Mouse (Mus musculus) cerebral cortex, adult 2 months (tissue): ENCODE measurements around the gene Ghr.

Experiments
- WGBS: fragments of 180-500 bp; shearing (Covaris S2); methylation state at CpG from one replicate; pipeline ENCODE4 v1.1.7; 2018; 5-methylcytosine and 5-hydroxymethylcytosine counted together

Gene Ghr

GRCm38 (mm10) chr15:3582807-3583636 lies at the start of gene Ghr:
Ghr (minus strand) TSS chr15:3583492.
- under 1% methylated on average over 50 of the region's 52 CpGs for WGBS

GRCm38 (mm10) chr15:3620368-3620767 lies 37.1 kb upstream of the Ghr start:
- WGBS = 90% methylated on average over 3 of the region's 3 CpGs

- 98% methylated on average over 3 of the region's 3 CpGs for WGBS
Observed at GRCm38 (mm10) chr15:3618311-3618710, 35.0 kb upstream of the Ghr start.

GRCm38 (mm10) chr15:3607951-3608350 lies 24.7 kb upstream of the Ghr start:
- 82% methylated on average over 3 of the region's 3 CpGs for WGBS

GRCm38 (mm10) chr15:3602098-3602486 lies 18.8 kb upstream of the Ghr start:
- WGBS = 97% methylated on average over 2 of the region's 2 CpGs

- 92% methylated on average over 4 of the region's 4 CpGs for WGBS
Observed at GRCm38 (mm10) chr15:3601422-3602097, 18.3 kb upstream of the Ghr start.

- WGBS = 76% methylated on average over 2 of the region's 2 CpGs
Observed at GRCm38 (mm10) chr15:3587879-3588278, 4.6 kb upstream of the Ghr start.

- 67% methylated on average over 4 of the region's 4 CpGs for WGBS
Observed at GRCm38 (mm10) chr15:3584361-3584760, 1.1 kb upstream of the Ghr start.

- WGBS = 4% methylated on average over 34 of the region's 34 CpGs
Observed at GRCm38 (mm10) chr15:3581861-3582806, 1.2 kb downstream of the Ghr start.

GRCm38 (mm10) chr15:3581337-3581736 lies 2.0 kb downstream of the Ghr start:
- WGBS = 34% methylated on average over 3 of the region's 3 CpGs

GRCm38 (mm10) chr15:3580216-3580615 lies 3.1 kb downstream of the Ghr start:
- 73% methylated on average over 2 of the region's 2 CpGs for WGBS

- 77% methylated on average over 5 of the region's 5 CpGs for WGBS
Observed at GRCm38 (mm10) chr15:3578286-3578980, 4.9 kb downstream of the Ghr start.

GRCm38 (mm10) chr15:3569178-3569903 lies 14.0 kb downstream of the Ghr start:
- 70% methylated on average over 2 of the region's 2 CpGs for WGBS

GRCm38 (mm10) chr15:3564570-3564969 lies 18.7 kb downstream of the Ghr start:
- WGBS = 79% methylated on average over 4 of the region's 4 CpGs

GRCm38 (mm10) chr15:3563929-3564516 lies 19.3 kb downstream of the Ghr start:
- 36% methylated on average over 7 of the region's 7 CpGs for WGBS

- WGBS = 98% methylated on average over 1 of the region's 1 CpGs
Observed at GRCm38 (mm10) chr15:3563473-3563872, 19.8 kb downstream of the Ghr start.

- WGBS = 95% methylated on average over 3 of the region's 3 CpGs
Observed at GRCm38 (mm10) chr15:3558524-3558923, 24.8 kb downstream of the Ghr start.

- 88% methylated on average over 2 of the region's 2 CpGs for WGBS
Observed at GRCm38 (mm10) chr15:3544289-3544688, 39.0 kb downstream of the Ghr start.

- WGBS = 74% methylated on average over 3 of the region's 3 CpGs
Observed at GRCm38 (mm10) chr15:3536309-3536900, 46.9 kb downstream of the Ghr start.

GRCm38 (mm10) chr15:3514027-3514426 lies 69.3 kb downstream of the Ghr start:
- 77% methylated on average over 1 of the region's 1 CpGs for WGBS
